Mouse (Mus musculus) CD4-positive, CD25-positive, alpha-beta regulatory T cell, adult 9 weeks (primary cell): Measurements from ENCODE around the gene Aqr. TPM values are rescaled to one million over a fixed set of nuclear protein-coding genes. Genes with fewer than 3 reads are reported as not detected.

Experiments used
- polyA plus RNA-seq: library from polyadenylated mRNA; unstranded; fragments of 100-300 nt; shearing (Covaris generic); gene quantifications from one replicate; pipeline ENCODE4 v1.2.1, GENCODE M21; 2017

Aqr gene
- polyA plus RNA-seq = 106 TPM

GRCm38 (mm10) chr2:114186924-114187323 lies at the start of gene Aqr:
Aqr (minus strand) TSS chr2:114187024.

GRCm38 (mm10) chr2:114200932-114201559 lies 14.2 kb upstream of the Aqr start, which contains the start of gene Zfp770:
Zfp770 (minus strand) TSS chr2:114201469.

GRCm38 (mm10) chr2:114052696-114053598 lies 133.9 kb downstream of the Aqr start, which contains the start of gene Actc1:
Actc1 (minus strand) TSS chr2:114053548.

Other genes with a start within 250 kb of the Aqr start
- gene Gjd2, start 173.4 kb downstream of the Aqr start, polyA plus RNA-seq = not detected
- gene Actc1, start 133.5 kb downstream of the Aqr start, polyA plus RNA-seq = not detected
- 4.1 TPM for gene Zfp770, start 14.4 kb upstream of the Aqr start, polyA plus RNA-seq